Mouse (Mus musculus): ENCODE measurements at regions not wholly inside any gene's neighbourhood (a gene's known extent, or its start where the extent isn't known, plus 50 kb on each side); places are given as distances from the start of the nearest gene placed in this dataset.
"Not testable (repeated sequence)": the region's sequence is repeated elsewhere in the genome, so short reads cannot be mapped to it uniquely, and the experiment has no call there.

DNA sequence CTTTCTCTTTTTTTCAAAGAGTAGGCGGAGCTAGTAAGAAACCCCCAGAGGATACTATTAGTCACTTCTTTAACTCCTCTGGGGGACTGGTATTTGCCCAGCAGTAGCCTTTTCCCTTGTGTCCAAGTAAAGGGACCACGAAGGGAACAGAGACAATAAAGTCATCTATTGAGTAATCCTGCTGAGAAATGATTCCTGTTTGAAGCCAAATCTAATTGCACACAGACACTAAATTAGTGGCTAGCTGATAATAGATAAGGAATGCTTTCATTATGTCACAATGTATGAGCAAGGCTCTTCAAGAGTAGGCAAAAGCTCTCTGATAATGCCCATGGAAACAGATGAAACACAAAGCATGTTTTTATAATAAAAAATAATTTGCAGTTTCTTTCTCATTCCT, 201.9 kb upstream of the Gm21897 start:
- Histone ChIP-seq H3K4me1 (ENCODE audit: control insufficient read depth, insufficient read depth, low read length) (no peaks in the 10 kb centered on the region), H3K4me2 (ENCODE audit: low read depth, low read length) (no peak overlapping the region), H3K9me3 (ENCODE audit: control insufficient read depth, low read length) (no peaks in the 10 kb centered on the region), H3K27me3 (ENCODE audit: control insufficient read depth, insufficient read depth, low read length) (no peaks in the 10 kb centered on the region), H3K36me3 (ENCODE audit: control insufficient read depth, insufficient read depth, low read length) (no peaks in the 10 kb centered on the region), H3K27ac (ENCODE audit: low read depth, low read length) (no peak overlapping the region), H3K4me3 (ENCODE audit: low read depth, low read length) (no peak overlapping the region), H3K9ac (replicated peaks; ENCODE audit: low read depth, low read length) (no peak overlapping the region)
- WGBS, result 15% methylated on average over 2 of the region's 2 CpGs
- ATAC-seq (ENCODE audit: low read depth), result no peak

DNA sequence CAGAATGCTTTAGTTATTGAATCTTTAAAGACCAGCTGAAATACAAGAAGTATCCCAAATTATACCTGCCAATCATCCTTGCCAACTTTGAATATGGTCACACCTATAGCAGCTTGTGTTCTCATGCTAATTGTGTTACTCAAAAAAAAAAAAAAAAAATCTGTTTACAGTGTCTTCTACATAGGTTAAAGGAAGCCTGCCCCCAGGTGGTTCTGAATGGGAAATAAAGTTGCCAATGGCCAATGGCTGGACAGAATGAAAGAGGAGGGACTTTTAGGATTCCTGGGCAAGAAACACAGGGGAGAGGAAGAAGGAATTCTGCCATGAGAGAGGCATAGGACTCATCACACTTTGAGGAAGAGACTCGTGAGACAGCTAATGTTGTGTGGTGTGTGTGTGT, 197.5 kb upstream of the Gm21897 start:
- ATAC-seq (ENCODE audit: low read depth), result no peak
- Histone ChIP-seq H3K4me2 (ENCODE audit: low read depth, low read length) (no peak overlapping the region), H3K4me1 (ENCODE audit: control insufficient read depth, insufficient read depth, low read length) (no peaks in the 10 kb centered on the region), H3K4me3 (ENCODE audit: low read depth, low read length) (no peak overlapping the region), H3K36me3 (ENCODE audit: control insufficient read depth, insufficient read depth, low read length) (no peaks in the 10 kb centered on the region), H3K9ac (replicated peaks; ENCODE audit: low read depth, low read length) (no peak overlapping the region), H3K27ac (ENCODE audit: low read depth, low read length) (no peak overlapping the region), H3K9me3 (ENCODE audit: control insufficient read depth, low read length) (no peaks in the 10 kb centered on the region), H3K27me3 (ENCODE audit: control insufficient read depth, insufficient read depth, low read length) (no peaks in the 10 kb centered on the region)
- 85% methylated on average over 1 of the region's 1 CpGs for WGBS

DNA sequence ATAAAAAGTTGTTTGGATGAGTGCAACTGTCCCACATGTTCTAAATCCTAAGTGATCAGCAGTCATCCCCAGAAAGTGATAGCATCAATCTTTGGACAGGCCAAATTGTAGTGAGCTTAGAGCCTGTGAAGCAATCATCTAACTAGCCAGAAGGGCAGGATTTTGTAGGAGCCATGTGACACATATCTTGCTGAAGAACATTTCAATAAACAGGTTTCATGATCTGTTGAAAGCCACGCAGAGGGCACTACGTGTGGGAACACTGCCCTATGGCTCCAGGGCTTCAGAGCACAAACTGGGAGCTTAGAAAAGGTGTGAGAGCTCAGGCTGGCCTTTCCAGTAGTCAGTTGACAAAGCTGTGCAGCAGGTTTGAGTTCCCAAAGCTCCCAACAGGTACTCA, 188.3 kb upstream of the Gm21897 start:
- H3K9ac ChIP-seq (replicated peaks; ENCODE audit: low read depth, low read length), result no peak overlapping the region
- WGBS, result 81% methylated on average over 2 of the region's 2 CpGs
- H3K27ac ChIP-seq (ENCODE audit: low read depth, low read length), result no peak overlapping the region
- no peaks in the 10 kb centered on the region for H3K36me3 ChIP-seq (ENCODE audit: control insufficient read depth, insufficient read depth, low read length)
- no peak for ATAC-seq (ENCODE audit: low read depth)
- H3K4me1 ChIP-seq (ENCODE audit: control insufficient read depth, insufficient read depth, low read length), result no peaks in the 10 kb centered on the region
- no peak overlapping the region for H3K4me2 ChIP-seq (ENCODE audit: low read depth, low read length)
- H3K27me3 ChIP-seq (ENCODE audit: control insufficient read depth, insufficient read depth, low read length), result no peaks in the 10 kb centered on the region
- no peak overlapping the region for H3K4me3 ChIP-seq (ENCODE audit: low read depth, low read length)
- H3K9me3 ChIP-seq (ENCODE audit: control insufficient read depth, low read length), result no peaks in the 10 kb centered on the region

DNA sequence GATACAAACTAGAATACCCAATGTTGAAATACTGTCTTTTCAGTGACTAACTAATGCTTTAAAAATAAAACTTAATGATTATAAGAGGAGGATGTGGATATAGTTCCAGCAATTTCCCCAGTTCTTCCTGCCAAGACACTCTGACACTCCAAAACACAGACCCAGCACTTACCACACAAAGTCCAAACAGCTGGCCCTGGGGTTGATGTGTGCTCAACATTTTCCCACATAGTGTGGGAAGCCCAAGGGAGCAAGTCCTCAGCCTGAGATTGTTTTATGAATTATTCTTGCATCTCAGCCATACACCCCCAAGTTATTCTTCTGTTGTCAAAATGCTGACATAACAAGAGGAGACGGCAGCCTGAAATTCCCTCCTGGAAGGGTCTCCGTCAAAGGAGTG, 187.5 kb upstream of the Gm21897 start:
- H3K27ac ChIP-seq (ENCODE audit: low read depth, low read length), result no peak overlapping the region
- no peaks in the 10 kb centered on the region for H3K27me3 ChIP-seq (ENCODE audit: control insufficient read depth, insufficient read depth, low read length)
- H3K9ac ChIP-seq (replicated peaks; ENCODE audit: low read depth, low read length), result no peak overlapping the region
- no peaks in the 10 kb centered on the region for H3K36me3 ChIP-seq (ENCODE audit: control insufficient read depth, insufficient read depth, low read length)
- 86% methylated on average over 2 of the region's 2 CpGs for WGBS
- ATAC-seq (ENCODE audit: low read depth), result no peak
- no peak overlapping the region for H3K4me2 ChIP-seq (ENCODE audit: low read depth, low read length)
- no peak overlapping the region for H3K4me3 ChIP-seq (ENCODE audit: low read depth, low read length)
- H3K9me3 ChIP-seq (ENCODE audit: control insufficient read depth, low read length), result no peaks in the 10 kb centered on the region
- no peaks in the 10 kb centered on the region for H3K4me1 ChIP-seq (ENCODE audit: control insufficient read depth, insufficient read depth, low read length)

DNA sequence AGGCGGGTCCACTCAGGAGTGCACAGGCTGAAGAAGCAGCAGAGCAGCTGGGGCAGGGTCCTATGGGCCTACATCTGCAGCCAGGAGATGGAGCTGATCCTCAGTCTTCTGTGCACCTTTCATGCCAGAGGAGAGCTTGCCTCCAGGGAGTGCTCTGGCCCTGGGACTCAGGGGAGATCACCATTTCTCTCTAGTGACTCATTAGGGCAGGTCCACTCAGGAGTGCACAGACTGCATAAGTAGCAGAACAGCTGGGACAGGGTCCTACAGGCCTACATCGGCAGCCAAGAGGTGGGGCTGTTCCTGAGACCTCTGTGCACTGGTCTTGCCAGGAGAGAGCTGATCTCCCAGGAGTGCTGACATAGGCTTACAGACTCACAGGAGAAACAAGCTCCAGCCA, 159.4 kb upstream of the Gm21897 start:
- ATAC-seq (ENCODE audit: low read depth), result no peak
- no peaks in the 10 kb centered on the region for H3K27me3 ChIP-seq (ENCODE audit: control insufficient read depth, insufficient read depth, low read length)
- no peak overlapping the region for H3K4me2 ChIP-seq (ENCODE audit: low read depth, low read length)
- no peak overlapping the region for H3K27ac ChIP-seq (ENCODE audit: low read depth, low read length)
- H3K9me3 ChIP-seq (ENCODE audit: control insufficient read depth, low read length), result no peaks in the 10 kb centered on the region
- H3K36me3 ChIP-seq (ENCODE audit: control insufficient read depth, insufficient read depth, low read length), result no peaks in the 10 kb centered on the region
- H3K4me3 ChIP-seq (ENCODE audit: low read depth, low read length), result no peak overlapping the region
- no peak overlapping the region for H3K9ac ChIP-seq (replicated peaks; ENCODE audit: low read depth, low read length)
- WGBS, result 85% methylated on average over 2 of the region's 2 CpGs
- no peaks in the 10 kb centered on the region for H3K4me1 ChIP-seq (ENCODE audit: control insufficient read depth, insufficient read depth, low read length)

DNA sequence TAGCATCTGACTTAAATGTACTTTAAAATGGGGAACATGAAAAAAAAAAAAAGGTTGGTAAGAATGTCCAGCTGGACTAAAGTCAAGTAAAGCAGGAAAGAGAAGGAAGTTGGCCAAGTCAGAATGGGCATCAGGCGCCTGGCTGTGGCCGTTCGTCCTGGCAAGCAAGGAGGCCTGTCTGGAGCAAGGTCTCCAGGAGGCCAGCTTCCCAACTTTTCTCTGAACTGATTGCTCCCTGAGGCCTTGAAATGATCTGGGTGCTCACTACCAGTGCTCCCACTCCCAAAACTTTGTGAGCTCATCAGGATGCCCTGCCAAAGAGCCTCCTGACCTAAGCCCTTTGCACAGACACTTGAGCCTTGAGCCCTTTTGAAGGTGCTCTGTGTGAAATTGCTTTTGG, 141.7 kb upstream of the Gm21897 start:
- H3K4me3 ChIP-seq (ENCODE audit: low read depth, low read length), result no peak overlapping the region
- no peak overlapping the region for H3K4me2 ChIP-seq (ENCODE audit: low read depth, low read length)
- no peaks in the 10 kb centered on the region for H3K9me3 ChIP-seq (ENCODE audit: control insufficient read depth, low read length)
- H3K9ac ChIP-seq (replicated peaks; ENCODE audit: low read depth, low read length), result no peak overlapping the region
- no peak for ATAC-seq (ENCODE audit: low read depth)
- H3K27ac ChIP-seq (ENCODE audit: low read depth, low read length), result no peak overlapping the region
- H3K4me1 ChIP-seq (ENCODE audit: control insufficient read depth, insufficient read depth, low read length), result no peaks in the 10 kb centered on the region
- WGBS, result 84% methylated on average over 3 of the region's 3 CpGs
- no peaks in the 10 kb centered on the region for H3K27me3 ChIP-seq (ENCODE audit: control insufficient read depth, insufficient read depth, low read length)
- no peaks in the 10 kb centered on the region for H3K36me3 ChIP-seq (ENCODE audit: control insufficient read depth, insufficient read depth, low read length)

DNA sequence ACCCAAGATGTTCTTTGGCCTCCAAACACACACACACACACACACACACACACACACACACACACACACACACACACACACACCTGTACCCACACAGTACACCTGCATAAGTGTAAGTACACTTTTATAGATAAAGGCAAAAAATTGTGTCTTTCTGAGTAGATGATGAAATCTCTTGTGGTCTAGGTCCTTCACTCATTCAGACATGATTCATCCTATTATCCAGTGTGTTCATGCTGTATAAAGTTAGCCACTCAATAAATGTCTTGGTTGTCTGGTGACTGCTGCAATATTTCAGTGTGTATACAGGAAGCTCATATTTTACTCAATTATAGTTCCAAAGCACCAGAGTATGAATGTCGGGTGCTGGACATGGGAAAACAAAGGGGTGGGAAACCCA, 131.5 kb upstream of the Gm21897 start:
- no peaks in the 10 kb centered on the region for H3K27me3 ChIP-seq (ENCODE audit: control insufficient read depth, insufficient read depth, low read length)
- H3K9me3 ChIP-seq (ENCODE audit: control insufficient read depth, low read length), result no peaks in the 10 kb centered on the region
- no peaks in the 10 kb centered on the region for H3K4me1 ChIP-seq (ENCODE audit: control insufficient read depth, insufficient read depth, low read length)
- H3K27ac ChIP-seq (ENCODE audit: low read depth, low read length), result no peak overlapping the region
- 93% methylated on average over 1 of the region's 1 CpGs for WGBS
- no peak for ATAC-seq (ENCODE audit: low read depth)
- H3K4me2 ChIP-seq (ENCODE audit: low read depth, low read length), result no peak overlapping the region
- no peaks in the 10 kb centered on the region for H3K36me3 ChIP-seq (ENCODE audit: control insufficient read depth, insufficient read depth, low read length)
- H3K4me3 ChIP-seq (ENCODE audit: low read depth, low read length), result no peak overlapping the region
- H3K9ac ChIP-seq (replicated peaks; ENCODE audit: low read depth, low read length), result no peak overlapping the region

DNA sequence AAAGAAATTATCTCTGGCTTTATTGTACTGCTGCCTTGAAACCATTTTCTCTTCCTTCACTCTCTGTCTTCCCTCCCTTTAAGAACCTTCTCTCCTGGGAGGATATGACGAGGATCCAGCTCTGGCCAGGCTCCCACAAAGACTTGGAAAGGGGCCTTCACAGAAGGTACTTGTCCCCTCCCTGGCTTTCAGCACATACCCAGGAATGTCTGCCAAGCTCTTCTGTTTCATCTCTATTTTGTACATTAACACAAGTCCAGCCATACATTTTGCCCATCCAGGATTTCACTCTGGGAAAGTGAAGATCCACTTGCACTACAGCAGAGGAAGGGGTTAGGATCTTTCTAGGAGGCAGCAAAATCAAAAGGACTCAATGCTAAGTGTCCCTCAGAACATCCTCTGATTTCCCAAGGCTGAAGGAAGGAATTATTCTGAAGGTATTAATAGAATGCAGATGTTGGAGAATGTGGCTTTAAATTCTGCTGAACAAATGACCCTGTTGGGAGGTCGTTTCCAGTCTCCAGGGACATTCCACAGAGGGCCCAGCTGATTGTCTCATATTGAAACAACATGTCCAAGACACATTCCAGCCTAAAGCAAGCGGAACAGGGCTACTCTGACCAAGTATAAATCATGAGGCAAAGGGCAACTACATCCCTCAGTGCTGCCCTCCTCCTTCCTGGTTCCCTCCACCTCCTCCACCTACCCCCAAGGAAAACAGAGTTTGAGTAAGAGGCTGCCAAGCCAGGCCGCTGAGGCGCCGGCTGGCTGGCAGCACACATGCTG, 122.1 kb upstream of the Gm21897 start:
- Histone ChIP-seq H3K9me3 (ENCODE audit: control insufficient read depth, low read length) (no peaks in the 10 kb centered on the region), H3K9ac (replicated peaks; ENCODE audit: low read depth, low read length) (no peak overlapping the region), H3K36me3 (ENCODE audit: control insufficient read depth, insufficient read depth, low read length) (no peaks in the 10 kb centered on the region), H3K4me2 (ENCODE audit: low read depth, low read length) (no peak overlapping the region), H3K4me3 (ENCODE audit: low read depth, low read length) (no peak overlapping the region), H3K27ac (ENCODE audit: low read depth, low read length) (no peak overlapping the region), H3K27me3 (ENCODE audit: control insufficient read depth, insufficient read depth, low read length) (no peaks in the 10 kb centered on the region), H3K4me1 (ENCODE audit: control insufficient read depth, insufficient read depth, low read length) (no peaks in the 10 kb centered on the region)
- WGBS, result 60% methylated on average over 6 of the region's 6 CpGs
- no peak for ATAC-seq (ENCODE audit: low read depth)

DNA sequence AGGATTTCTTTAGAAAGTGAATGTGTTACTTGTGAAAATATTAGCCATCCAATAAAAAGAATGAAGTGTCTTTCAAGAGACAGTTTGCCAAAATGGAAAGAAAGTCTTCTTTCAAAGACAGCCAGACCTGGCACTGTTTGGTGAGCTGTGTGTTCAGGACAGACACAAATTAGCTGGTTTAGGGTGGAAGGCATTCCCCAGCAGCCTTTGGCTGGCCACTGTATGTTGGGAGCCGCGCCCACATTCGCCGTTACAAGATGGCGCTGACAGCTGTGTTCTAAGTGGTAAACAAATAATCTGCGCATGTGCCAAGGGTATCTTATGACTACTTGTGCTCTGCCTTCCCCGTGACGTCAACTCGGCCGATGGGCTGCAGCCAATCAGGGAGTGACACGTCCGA, 121.3 kb upstream of the Gm21897 start:
- not testable (repeated sequence) for H3K4me3 ChIP-seq (ENCODE audit: low read depth, low read length); ATAC-seq (ENCODE audit: low read depth); H3K36me3 ChIP-seq (ENCODE audit: control insufficient read depth, insufficient read depth, low read length); H3K9me3 ChIP-seq (ENCODE audit: control insufficient read depth, low read length); H3K4me1 ChIP-seq (ENCODE audit: control insufficient read depth, insufficient read depth, low read length); H3K9ac ChIP-seq (replicated peaks; ENCODE audit: low read depth, low read length); H3K27me3 ChIP-seq (ENCODE audit: control insufficient read depth, insufficient read depth, low read length); H3K27ac ChIP-seq (ENCODE audit: low read depth, low read length); H3K4me2 ChIP-seq (ENCODE audit: low read depth, low read length)
- 95% methylated on average over 7 of the region's 12 CpGs for WGBS

All from neural tube, embryonic 14.5 days (tissue).